Mouse (Mus musculus) E14TG2a.4 (cell line): ENCODE measurements around the gene Gm20388.

Experiments used
- CTCF ChIP-seq: conservative IDR thresholded peaks from 2 replicates; pipeline ENCODE4 v1.5.1; 2014; ENCODE audit warnings: low read length
- NANOG ChIP-seq: IDR thresholded peaks from 2 replicates; pipeline ENCODE4 v1.6.1; 2014; ENCODE audit warnings: borderline replicate concordance, low read length, mixed read lengths
- POU5F1 ChIP-seq: IDR thresholded peaks from 2 replicates; pipeline ENCODE4 v1.6.1; 2014; ENCODE audit warnings: low read length, borderline replicate concordance

DNA sequence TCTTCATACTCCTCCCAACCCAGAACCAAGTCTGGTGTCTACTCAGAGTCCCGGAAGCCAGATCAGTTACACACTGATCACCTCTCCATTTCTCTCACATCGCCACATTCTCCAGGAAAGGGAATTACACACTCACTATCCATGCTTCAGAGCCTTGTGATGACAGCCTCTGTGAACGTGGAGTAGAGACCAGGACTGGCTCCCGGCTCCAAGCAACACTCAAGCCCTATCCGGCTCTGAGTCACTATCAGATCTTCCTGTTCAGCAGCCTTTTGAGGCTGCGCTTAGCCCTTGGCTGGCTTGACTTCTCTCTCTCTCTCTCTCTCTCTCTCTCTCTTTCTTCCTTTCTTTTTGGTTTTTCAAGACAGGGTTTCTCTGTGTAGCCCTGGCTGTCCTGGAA is 3962.7 kb downstream of the Gm20388 start:
- TF ChIP-seq CTCF (no peak), POU5F1 (no peak), NANOG (no peak)
